In the genomic region with DNA sequence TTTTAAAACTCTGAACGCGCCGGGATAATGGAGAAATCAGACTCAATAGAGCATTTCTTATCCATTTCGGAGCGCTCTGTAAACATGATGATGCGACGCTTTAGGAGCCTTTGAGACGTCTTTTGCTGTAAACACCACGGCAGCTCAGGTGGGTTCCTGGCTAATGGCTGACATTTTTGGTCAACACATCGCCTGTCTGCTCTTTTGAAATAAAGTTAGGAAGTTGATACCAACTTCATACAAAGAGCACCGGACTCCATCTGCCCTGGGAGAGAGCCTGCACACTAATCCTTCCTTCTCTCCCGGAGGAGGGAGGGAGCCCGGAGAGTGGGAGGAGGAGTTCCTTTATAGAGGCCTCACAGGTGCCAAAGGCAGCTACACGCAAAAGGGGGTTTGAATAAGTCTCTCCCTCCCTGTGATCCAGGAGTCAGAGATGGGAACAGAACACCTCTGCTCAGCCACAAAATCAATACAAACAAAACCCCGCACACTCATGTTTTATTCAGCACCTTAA, we compare ENCODE assay signal across 9 mouse cellular contexts.
DNase-seq lines count a peak whose midpoint lies in the region; ATAC-seq and TF ChIP-seq lines count a peak whose summit lies in the region.
"Had no signal": no experiment of that assay in that cellular context is flagged by ENCODE, and none has a peak within 500 bp of the region (broad histone marks: within the 10 kb centered on the region; RNA-seq: fewer than 3 reads in every experiment).

No protein-coding gene starts in this region.

- H3K36me3 ChIP-seq in kidney, embryonic 16.5 days (ENCODE audit: insufficient read depth, low read length), result no peaks in the 10 kb centered on the region
- no peaks in the 10 kb centered on the region for H3K36me3 ChIP-seq in forebrain, embryonic 11.5 days (ENCODE audit: control insufficient read depth, insufficient read depth, low read length)
- H3K36me3 ChIP-seq in limb, embryonic 11.5 days (ENCODE audit: control insufficient read depth, insufficient read depth, low read length), result no peaks in the 10 kb centered on the region
- no peaks in the 10 kb centered on the region for H3K36me3 ChIP-seq in lung, postnatal 0 days (ENCODE audit: insufficient read depth, low read length)

- WGBS in kidney, embryonic 16.5 days, result 3% methylated on average over 15 of the region's 15 CpGs
- 1% methylated on average over 15 of the region's 15 CpGs for WGBS in forebrain, embryonic 11.5 days
- WGBS in limb, embryonic 11.5 days, result 4% methylated on average over 15 of the region's 15 CpGs
- WGBS in lung, postnatal 0 days, result 5% methylated on average over 15 of the region's 15 CpGs
- 6% methylated on average over 15 of the region's 15 CpGs for WGBS in lung, adult 2 months

- no peak for TF ChIP-seq EP300 in lung, postnatal 0 days (IDR thresholded peaks at IDR 0.05)

- peaks cover 18% of the 10 kb centered on the region for H3K27me3 ChIP-seq in kidney, embryonic 16.5 days (ENCODE audit: insufficient read depth, low read length)
- no peaks in the 10 kb centered on the region for H3K27me3 ChIP-seq in forebrain, embryonic 11.5 days (ENCODE audit: control insufficient read depth, insufficient read depth, low read length)
- H3K27me3 ChIP-seq in limb, embryonic 11.5 days (ENCODE audit: control insufficient read depth, insufficient read depth, low read length), result no peaks in the 10 kb centered on the region
- no peaks in the 10 kb centered on the region for H3K27me3 ChIP-seq in lung, postnatal 0 days (replicated peaks; ENCODE audit: insufficient read depth, low read length)

- ATAC-seq in kidney, embryonic 16.5 days (ENCODE audit: low FRiP score, low TSS enrichment), result no peak
- peak; percentile 65; the same call in 1 of the 2 replicates for ATAC-seq in forebrain, embryonic 11.5 days (replicated peaks; ENCODE audit: low FRiP score)
- ATAC-seq in limb, embryonic 11.5 days (ENCODE audit: insufficient number of reproducible peaks, low FRiP score, low TSS enrichment, low read depth), result no peak
- no peak for ATAC-seq in lung, postnatal 0 days
- no peak for ATAC-seq in erythroid progenitor cell, adult 5-6 weeks (replicated peaks; ENCODE audit: low FRiP score, poor library complexity, severe bottlenecking)

- no peak for TF ChIP-seq POLR2A in lung, adult 2 months (IDR thresholded peaks at IDR 0.05; ENCODE audit: borderline replicate concordance, extremely low read depth, low read depth, low read length)

- H3K4me2 ChIP-seq in kidney, embryonic 16.5 days (replicated peaks; ENCODE audit: low read depth, low read length), result peak overlapping the region; percentile 61
- peak overlapping the region; percentile 68 for H3K4me2 ChIP-seq in forebrain, embryonic 11.5 days (ENCODE audit: low read depth, low read length, severe bottlenecking)
- peak overlapping the region; percentile 41 for H3K4me2 ChIP-seq in limb, embryonic 11.5 days (ENCODE audit: low read depth, severe bottlenecking)
- no peak overlapping the region for H3K4me2 ChIP-seq in lung, postnatal 0 days (replicated peaks; ENCODE audit: low read depth, low read length)

- TF ChIP-seq CTCF in lung, postnatal 0 days (IDR thresholded peaks at IDR 0.05), result no peak
- TF ChIP-seq CTCF in lung, adult 2 months (IDR thresholded peaks at IDR 0.05; ENCODE audit: insufficient read depth, low read length), result no peak

- H3K9ac ChIP-seq in kidney, embryonic 16.5 days (replicated peaks; ENCODE audit: low read length), result no peak overlapping the region
- H3K9ac ChIP-seq in forebrain, embryonic 11.5 days (ENCODE audit: low read length), result peak overlapping the region; percentile 45; the same call in 1 of the 2 replicates
- 0 out of 2 replicates have a peak overlapping the region, but pooled peaks have one; percentile 30 for H3K9ac ChIP-seq in limb, embryonic 11.5 days (ENCODE audit: low read length)
- no peak overlapping the region for H3K9ac ChIP-seq in lung, postnatal 0 days (replicated peaks; ENCODE audit: low read depth)

- no peak for DNase-seq in kidney, postnatal 4 days
- peak; percentile 57 for DNase-seq in forebrain, embryonic 11.5 days (ENCODE audit: low spot score)
- peak; percentile 42 for DNase-seq in limb, embryonic 11.5 days (ENCODE audit: low spot score)
- DNase-seq in retina, postnatal 1 day, result peak; percentile 26
- DNase-seq in lung, postnatal 0 days (ENCODE audit: low spot score), result no peak
- no peak for DNase-seq in lung, adult 2 months
- DNase-seq: adrenal gland, postnatal 10 days had no signal

- no peak overlapping the region for H3K27ac ChIP-seq in kidney, embryonic 16.5 days (ENCODE audit: low read length)
- no peak overlapping the region for H3K27ac ChIP-seq in forebrain, embryonic 11.5 days (ENCODE audit: low read depth, low read length)
- no peak overlapping the region for H3K27ac ChIP-seq in limb, embryonic 11.5 days (replicated peaks; ENCODE audit: low read depth, low read length)
- H3K27ac ChIP-seq in lung, postnatal 0 days (ENCODE audit: low read length), result no peak overlapping the region

- H3K9me3 ChIP-seq in kidney, embryonic 16.5 days (ENCODE audit: low read length), result no peaks in the 10 kb centered on the region
- H3K9me3 ChIP-seq in forebrain, embryonic 11.5 days (ENCODE audit: control insufficient read depth, low read length), result no peaks in the 10 kb centered on the region
- no peaks in the 10 kb centered on the region for H3K9me3 ChIP-seq in limb, embryonic 11.5 days (ENCODE audit: control insufficient read depth, low read length)
- no peaks in the 10 kb centered on the region for H3K9me3 ChIP-seq in lung, postnatal 0 days (ENCODE audit: low read length)

- peak overlapping the region; percentile 33 for H3K4me3 ChIP-seq in kidney, embryonic 16.5 days (ENCODE audit: low read length)
- H3K4me3 ChIP-seq in forebrain, embryonic 11.5 days (ENCODE audit: low read depth, low read length), result peak overlapping the region; percentile 32
- peak overlapping the region; percentile 12; the same call in 1 of the 2 replicates for H3K4me3 ChIP-seq in limb, embryonic 11.5 days (ENCODE audit: low read depth, low read length)
- H3K4me3 ChIP-seq in lung, postnatal 0 days (ENCODE audit: low read depth, low read length), result no peak overlapping the region
- no peak overlapping the region for H3K4me3 ChIP-seq in lung, adult 2 months (replicated peaks; ENCODE audit: extremely low read depth, low read depth, low read length)

- peaks cover 4% of the 10 kb centered on the region; the same call in 1 of the 2 replicates for H3K4me1 ChIP-seq in kidney, embryonic 16.5 days (ENCODE audit: insufficient read depth, low read length)
- peaks cover 6% of the 10 kb centered on the region for H3K4me1 ChIP-seq in forebrain, embryonic 11.5 days (replicated peaks; ENCODE audit: control insufficient read depth, insufficient read depth, low read length)
- no peaks in the 10 kb centered on the region for H3K4me1 ChIP-seq in limb, embryonic 11.5 days (ENCODE audit: control insufficient read depth, insufficient read depth, low read length)
- H3K4me1 ChIP-seq in lung, postnatal 0 days (ENCODE audit: insufficient read depth, low read depth, low read length), result no peaks in the 10 kb centered on the region
- H3K4me1 ChIP-seq in lung, adult 2 months (ENCODE audit: control insufficient read depth, insufficient read depth, low read length), result no peaks in the 10 kb centered on the region

Comparison
In these comparisons a context has a peak if more than half of its experiments do, and no peak if none do; other contexts are left out.
1. H3K4me3 ChIP-seq: peak in kidney, embryonic 16.5 days (single experiment), forebrain, embryonic 11.5 days (single experiment) and limb, embryonic 11.5 days (single experiment); none in lung, postnatal 0 days (single experiment) and lung, adult 2 months (single experiment).
2. H3K9ac ChIP-seq: peak in forebrain, embryonic 11.5 days (single experiment) and limb, embryonic 11.5 days (single experiment); none in kidney, embryonic 16.5 days (single experiment) and lung, postnatal 0 days (single experiment).
3. DNase-seq: peak in forebrain, embryonic 11.5 days (single experiment), limb, embryonic 11.5 days (single experiment) and retina, postnatal 1 day (single experiment); none in kidney, postnatal 4 days (0 of 2), lung, postnatal 0 days (single experiment) and lung, adult 2 months (single experiment).